Mouse (Mus musculus) large intestine, adult 2 months (tissue): Measurements from ENCODE around the gene Polr3e. TPM values are rescaled to one million over a fixed set of nuclear protein-coding genes. Genes with fewer than 3 reads are reported as not detected.
"Not testable (repeated sequence)": the region's sequence is repeated elsewhere in the genome, so short reads cannot be mapped to it uniquely, and the experiment has no call there.

Experiments
- DNase-seq: peaks from one replicate; pipeline ENCODE4 v3.0.0-alpha.2; 2012; ENCODE audit warnings: low read depth, low spot score
- WGBS: fragments of 180-500 bp; shearing (Covaris S2); methylation state at CpG from one replicate; pipeline ENCODE4 v1.1.7; 2018; 5-methylcytosine and 5-hydroxymethylcytosine counted together
- polyA plus RNA-seq: library from polyadenylated mRNA; depleted of rRNA; stranded (reverse); fragments of >200 nt; gene quantifications from 2 replicates; pipeline ENCODE4 v1.2.3, GENCODE M21; 2012; rRNA removed

Polr3e gene
- polyA plus RNA-seq, 1 experiment = 14.6 TPM

DNA sequence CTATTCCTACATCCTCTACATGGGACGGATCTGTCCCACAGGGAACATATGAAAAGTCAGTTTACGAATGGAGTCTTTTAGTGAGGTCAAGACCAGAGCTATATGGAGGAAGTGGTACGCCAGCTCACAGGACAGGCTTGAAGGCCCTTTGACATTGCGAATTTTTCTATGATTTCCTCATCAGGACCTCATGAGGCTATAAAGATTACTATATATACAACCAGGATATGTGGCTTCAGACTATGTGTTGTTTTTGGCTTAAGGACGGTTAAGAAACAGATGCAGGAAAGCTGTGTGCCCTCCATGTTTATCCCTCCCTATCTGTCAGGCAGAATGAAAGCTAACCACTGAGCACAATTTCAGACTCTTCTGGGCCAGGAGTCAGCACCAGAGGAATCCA lies 45.6 kb downstream of the Polr3e start:
- no peak for DNase-seq
- 56% methylated on average over 5 of the region's 5 CpGs for WGBS

GRCm38 (mm10) chr7:120969221-120969620 lies 51.7 kb downstream of the Polr3e start:
- WGBS = 67% methylated on average over 7 of the region's 7 CpGs
- DNase-seq = no peak

- WGBS = 70% methylated on average over 5 of the region's 5 CpGs
- DNase-seq = no peak
These were observed 52.6 kb downstream of the Polr3e start for GRCm38 (mm10) chr7:120970112-120970511.

DNA sequence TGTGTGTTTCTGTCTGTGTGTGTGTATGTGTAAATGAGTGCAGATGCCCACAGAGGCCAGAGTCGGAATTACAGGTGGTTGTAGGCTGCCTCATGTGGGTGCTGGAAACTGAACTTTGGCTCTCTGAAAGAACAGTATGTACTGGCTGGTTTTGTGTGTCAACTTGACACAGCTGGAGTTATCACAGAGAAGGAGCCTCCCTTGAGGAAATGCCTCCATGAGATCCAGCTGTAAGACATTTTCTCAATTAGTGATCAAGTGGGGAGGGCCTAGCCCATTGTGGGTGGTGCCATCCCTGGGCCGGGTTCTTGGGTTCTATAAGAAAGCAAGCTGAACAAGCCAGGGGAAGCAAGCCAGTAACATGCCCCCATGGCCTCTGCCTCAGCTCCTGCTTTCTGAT lies 54.9 kb downstream of the Polr3e start:
- WGBS = 74% methylated on average over 2 of the region's 2 CpGs
- DNase-seq = not testable (repeated sequence)

DNA sequence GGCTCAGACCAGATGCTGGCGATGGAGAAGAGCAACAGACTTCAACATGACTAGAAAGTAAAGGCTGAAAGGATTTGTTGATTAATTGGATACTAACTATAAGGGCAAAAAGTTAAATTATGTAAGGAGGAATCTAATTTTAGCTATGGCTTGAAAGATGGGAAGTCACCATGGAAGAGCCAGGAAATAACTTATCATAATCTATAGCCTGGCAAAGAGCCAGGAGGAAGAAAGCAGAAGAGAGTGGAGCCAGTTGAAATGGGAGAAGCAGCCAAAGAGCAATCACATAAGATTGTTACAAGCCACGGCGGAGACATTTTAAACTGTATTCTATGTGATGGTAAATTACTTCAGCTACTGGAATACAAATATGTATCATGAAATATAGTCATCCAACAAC lies 56.5 kb downstream of the Polr3e start:
- 44% methylated on average over 3 of the region's 3 CpGs for WGBS
- DNase-seq = no peak

GRCm38 (mm10) chr7:120977063-120977462 lies 59.5 kb downstream of the Polr3e start:
- DNase-seq = no peak
- WGBS = 52% methylated on average over 7 of the region's 7 CpGs

- DNase-seq = no peak
- WGBS = 91% methylated on average over 4 of the region's 4 CpGs
These were observed 62.5 kb downstream of the Polr3e start for GRCm38 (mm10) chr7:120980041-120980440.

- DNase-seq = no peak
- WGBS = 14% methylated on average over 39 of the region's 39 CpGs
These were observed 63.7 kb downstream of the Polr3e start for GRCm38 (mm10) chr7:120980931-120981924.

GRCm38 (mm10) chr7:120982200-120982841 lies 64.8 kb downstream of the Polr3e start, which contains the start of the genes Cdr2 and Mfsd13b:
TSS of gene Cdr2 (minus strand) at chr7:120982312.
TSS of gene Mfsd13b (plus strand) at chr7:120982509.
- peak; percentile 90 for DNase-seq
- under 1% methylated on average over 46 of the region's 46 CpGs for WGBS

DNA sequence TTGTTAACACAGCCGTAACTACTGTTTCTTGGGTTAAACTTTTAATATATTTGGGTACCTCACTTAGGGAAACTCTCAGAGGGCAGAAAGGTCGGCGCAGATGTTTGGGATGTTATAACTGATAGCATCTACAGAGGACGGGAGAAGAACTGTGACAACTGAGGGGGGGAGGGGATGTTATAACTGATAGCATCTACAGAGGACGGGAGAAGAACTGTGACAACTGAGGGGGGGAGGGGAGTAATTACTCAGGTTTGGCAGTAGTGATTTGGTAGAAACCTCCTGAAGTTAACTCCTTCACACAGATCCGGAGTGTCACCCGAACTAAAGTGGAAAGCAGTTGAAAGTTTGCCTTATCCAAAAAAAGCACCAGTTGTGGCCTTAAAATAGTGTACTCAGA lies 65.4 kb downstream of the Polr3e start:
- WGBS = 16% methylated on average over 7 of the region's 7 CpGs

DNA sequence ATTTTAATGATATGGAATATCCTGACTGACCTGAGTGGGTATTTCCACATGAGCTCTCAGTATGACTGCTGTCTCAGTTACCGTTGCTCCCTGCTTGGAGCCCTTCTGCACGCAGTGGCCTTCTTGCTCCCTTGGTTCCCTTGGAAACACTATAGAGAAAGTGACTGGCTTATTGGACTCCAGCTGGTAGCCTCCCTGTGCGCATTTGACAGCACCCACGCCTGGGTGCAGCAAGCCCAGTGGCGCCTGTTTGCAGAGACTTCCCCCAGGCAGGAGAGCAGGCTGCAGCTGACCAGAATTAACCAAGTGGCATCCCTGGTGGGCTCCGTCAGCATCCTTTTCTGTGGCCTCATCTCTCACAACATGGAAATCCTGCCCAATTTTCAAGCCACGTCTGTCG lies 73.6 kb downstream of the Polr3e start:
- WGBS = 78% methylated on average over 8 of the region's 8 CpGs
- no peak for DNase-seq

More for the DNA sequence above, 65.4 kb downstream of the Polr3e start:
- DNase-seq = no peak

Other genes starting within 250 kb of the Polr3e start
- gene Pdzd9, start 247.4 kb upstream of the Polr3e start, polyA plus RNA-seq = 0.08 and 0.09 TPM in 2 replicates
- 5.4 and 6.7 TPM in 2 replicates for gene Mosmo, start 240.1 kb upstream of the Polr3e start, polyA plus RNA-seq
- 0.07 and 0.11 TPM in 2 replicates for gene Vwa3a, start 178.4 kb upstream of the Polr3e start, polyA plus RNA-seq
- gene Gm5737, start 105.4 kb upstream of the Polr3e start, polyA plus RNA-seq = not detected in 2 replicates
- 20.2 and 26.5 TPM in 2 replicates for gene Eef2k, start 74.9 kb upstream of the Polr3e start, polyA plus RNA-seq
- 14.5 and 31.8 TPM in 2 replicates for gene Cdr2, start 64.6 kb downstream of the Polr3e start, polyA plus RNA-seq
- gene Mfsd13b, start 64.8 kb downstream of the Polr3e start, polyA plus RNA-seq = 0.43 and 0.53 TPM in 2 replicates
- 20.2 and 22.8 TPM in 2 replicates for gene Mettl9, start 116.7 kb downstream of the Polr3e start, polyA plus RNA-seq
- 0.57 and 1.3 TPM in 2 replicates for gene Igsf6, start 156.8 kb downstream of the Polr3e start, polyA plus RNA-seq
- 0.12 and 0.38 TPM in 2 replicates for gene Otoa, start 163.9 kb downstream of the Polr3e start, polyA plus RNA-seq